Mouse (Mus musculus): Measurements from ENCODE around the gene Slc9a4.

- TF ChIP-seq CTCF (IDR thresholded peaks at IDR 0.05) (no peak), EP300 (IDR thresholded peaks at IDR 0.05) (no peak)
Measured at GRCm38 (mm10) chr1:40619871-40620270, 40.0 kb downstream of the Slc9a4 start.
